Mouse (Mus musculus) T-helper 1 cell (primary cell): Measurements from ENCODE around the gene Sh3bp2.

Experiments
- in situ Hi-C: fragments of 300-600 bp; cut with MboI, MseI; formaldehyde crosslinking; loops from one replicate; pipeline ENCODE4 v1.15.1; 2025; ENCODE audit warnings: high pct_unique_total_duplicates

Gene Sh3bp2

DNA sequence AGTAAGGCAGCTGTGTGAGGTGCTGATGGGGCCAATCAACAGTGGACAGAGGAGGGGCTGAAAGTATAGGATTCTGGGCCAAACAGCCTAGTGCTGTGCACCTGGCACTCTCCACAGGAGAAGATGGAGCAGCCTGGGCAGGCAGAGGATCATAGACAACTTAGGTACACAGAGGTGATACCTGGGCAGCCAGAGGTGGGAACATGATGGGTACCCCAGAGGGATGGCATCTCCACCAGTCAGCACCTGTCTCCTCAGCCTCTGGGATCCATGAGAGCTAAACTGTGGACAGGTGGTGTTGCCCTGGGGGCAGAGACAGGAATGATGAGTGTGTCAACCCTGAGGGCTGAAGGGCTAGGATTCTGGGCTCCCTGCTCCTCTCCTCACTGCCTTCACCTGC is 1.1 kb upstream of the Sh3bp2 start:
- in situ Hi-C loops, result no loop called here

GRCm38 (mm10) chr5:34526477-34526775 is 788 bp downstream of the Sh3bp2 start:
- in situ Hi-C loops, result no loop called here

DNA sequence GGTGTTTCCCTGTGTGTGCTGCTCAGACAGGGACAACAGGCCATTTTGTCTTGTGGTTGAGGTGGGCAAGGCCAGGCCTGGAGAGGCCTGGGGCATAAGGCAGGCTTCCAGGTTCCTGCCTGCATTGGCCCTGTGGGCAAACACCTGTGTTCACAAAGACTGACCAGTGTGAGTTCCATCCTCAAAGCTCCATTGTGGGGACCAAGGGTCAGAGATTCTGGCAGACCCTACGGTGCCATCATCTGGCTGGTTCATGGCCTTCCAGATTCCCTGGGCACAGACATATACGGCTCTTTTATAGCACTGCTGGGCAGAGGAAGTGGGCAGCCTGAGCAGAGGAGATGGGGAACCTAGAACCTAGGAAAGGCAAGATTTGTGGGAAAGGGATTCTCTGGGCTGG is 1.7 kb downstream of the Sh3bp2 start:
- in situ Hi-C loops, result no loop called here

DNA sequence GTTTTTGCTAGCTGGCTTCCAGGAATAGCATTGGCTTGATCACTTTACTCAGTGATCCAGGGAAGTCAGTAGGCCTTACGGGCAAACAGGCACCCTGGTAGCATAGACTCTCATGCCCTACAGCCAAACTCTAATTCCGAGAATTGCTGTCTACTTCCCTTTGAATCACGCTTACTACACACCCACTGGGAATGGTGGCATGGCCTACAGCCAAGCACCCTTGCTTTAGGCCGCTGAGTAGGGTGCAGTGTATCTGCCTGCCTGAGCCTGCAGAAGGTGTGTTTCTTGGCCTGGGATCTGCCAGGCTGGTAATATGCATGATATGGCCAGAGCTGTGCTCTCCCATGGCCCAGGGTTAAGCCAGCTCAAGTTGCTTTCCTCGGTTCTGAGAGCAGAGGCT is 3.1 kb downstream of the Sh3bp2 start:
- in situ Hi-C loops, result no loop called here

- in situ Hi-C loops, result no loop called here
These were observed 4.5 kb downstream of the Sh3bp2 start for GRCm38 (mm10) chr5:34530116-34530515.

DNA sequence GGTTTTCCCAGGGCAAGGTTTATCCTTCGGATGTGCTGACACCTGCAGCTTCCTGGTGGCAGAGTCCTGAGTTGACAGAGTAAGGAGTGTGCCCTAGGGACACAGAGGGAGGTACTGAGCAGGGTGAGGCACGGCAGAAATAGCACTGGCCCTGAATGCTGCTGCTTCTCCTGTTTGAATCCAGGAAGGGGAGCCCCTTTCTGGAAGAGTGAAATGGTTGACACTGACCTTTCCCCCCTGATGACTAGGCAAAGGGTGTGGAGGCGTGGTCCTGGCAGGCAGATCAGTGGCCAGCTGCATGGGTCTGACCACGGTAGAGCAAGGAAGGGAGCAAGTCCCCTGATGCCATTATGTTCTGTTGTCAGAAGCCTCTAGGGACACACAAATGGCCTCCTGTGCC is 5.0 kb downstream of the Sh3bp2 start:
- in situ Hi-C loops, result no loop called here

- in situ Hi-C loops, result no loop called here
These were observed 7.4 kb downstream of the Sh3bp2 start for GRCm38 (mm10) chr5:34533066-34533465.

GRCm38 (mm10) chr5:34533820-34534219 is 8.2 kb downstream of the Sh3bp2 start:
- in situ Hi-C loops, result no loop called here

DNA sequence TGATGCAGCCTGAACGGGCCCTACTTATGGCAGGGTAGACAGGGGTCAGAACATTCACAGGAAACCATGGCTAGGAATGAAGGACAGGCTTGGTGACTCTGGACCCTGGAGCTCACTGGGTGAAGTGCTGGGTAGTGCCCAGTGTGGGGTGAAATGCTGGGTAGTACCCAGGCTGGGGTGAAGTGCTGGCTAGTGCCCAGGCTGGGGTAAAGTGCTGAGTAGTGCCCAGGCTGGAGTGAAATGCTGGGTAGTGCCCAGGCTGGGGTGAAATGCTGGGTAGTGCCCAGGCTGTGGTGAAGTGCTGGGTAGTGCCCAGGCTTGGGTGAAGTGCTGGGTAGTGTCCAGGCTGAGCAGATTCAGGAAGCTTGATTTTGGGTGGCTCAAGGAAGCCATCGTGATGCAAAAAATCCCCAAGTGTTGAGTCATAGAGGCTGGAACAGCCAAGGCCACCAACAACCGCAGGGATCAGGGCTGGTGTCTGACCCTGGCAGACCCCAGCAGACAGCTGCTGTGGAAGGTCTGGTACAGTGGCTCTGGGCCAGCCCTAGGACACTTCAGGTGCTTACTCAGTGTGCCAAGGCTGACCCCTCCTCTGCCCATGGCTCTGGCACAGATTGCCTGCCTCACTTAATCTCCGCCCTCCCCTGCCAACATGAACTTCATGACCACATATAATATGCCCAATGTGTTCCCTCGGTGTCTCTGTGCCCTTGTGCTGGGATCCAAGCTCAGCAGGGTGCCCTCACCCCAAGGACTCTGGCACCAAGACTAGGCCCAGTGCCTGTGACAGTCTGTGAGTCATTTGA is 9.3 kb downstream of the Sh3bp2 start:
- in situ Hi-C loops, result no loop called here

- in situ Hi-C loops, result no loop called here
These were observed 10.2 kb downstream of the Sh3bp2 start for GRCm38 (mm10) chr5:34535831-34536230.

- in situ Hi-C loops, result no loop called here
These were observed 12.4 kb downstream of the Sh3bp2 start for GRCm38 (mm10) chr5:34538079-34538478.

- in situ Hi-C loops, result no loop called here
These were observed 12.9 kb downstream of the Sh3bp2 start for GRCm38 (mm10) chr5:34538527-34538926.

- in situ Hi-C loops, result no loop called here
These were observed 13.5 kb downstream of the Sh3bp2 start for GRCm38 (mm10) chr5:34539121-34539520.

- in situ Hi-C loops, result no loop called here
These were observed 16.5 kb downstream of the Sh3bp2 start for GRCm38 (mm10) chr5:34542166-34542565.

DNA sequence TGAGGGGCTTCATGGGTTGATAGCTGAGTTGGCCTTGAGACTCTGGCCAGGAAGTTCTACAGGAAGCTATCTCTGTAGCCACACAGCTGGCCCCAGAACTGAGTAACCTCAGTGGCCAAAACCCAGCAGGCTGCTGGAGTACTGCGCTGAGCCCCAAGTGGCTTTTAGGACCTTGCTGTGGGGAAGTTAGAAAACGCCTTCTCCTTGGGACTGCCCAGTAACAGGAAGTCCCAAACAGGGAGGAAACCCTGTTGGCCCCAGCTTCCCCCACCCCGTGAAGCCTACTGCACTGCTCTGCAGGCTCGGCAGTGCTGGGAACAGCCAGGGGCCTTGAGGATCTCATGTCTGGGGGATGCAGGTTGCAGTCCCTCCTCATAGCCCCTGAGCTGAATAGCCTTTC is 17.5 kb downstream of the Sh3bp2 start:
- in situ Hi-C loops, result no loop called here

DNA sequence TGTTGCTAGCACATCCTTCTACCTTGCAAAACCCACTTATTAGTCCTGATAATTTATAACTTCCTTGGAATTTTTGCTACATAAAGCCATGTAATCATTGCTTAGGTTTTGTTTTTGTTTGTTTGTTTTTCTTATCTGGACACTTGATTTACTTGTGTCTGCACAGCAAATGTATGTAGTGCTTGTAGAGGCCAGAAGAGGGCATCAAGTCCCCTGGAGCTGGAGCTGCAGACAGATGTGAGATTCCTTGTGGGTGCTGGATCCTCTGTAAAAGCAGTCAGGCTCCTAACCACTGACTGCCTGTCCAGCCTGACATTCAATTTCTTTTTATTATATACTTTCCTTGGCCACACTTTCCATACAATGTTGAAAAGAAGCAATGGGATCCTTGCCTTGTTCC is 21.8 kb downstream of the Sh3bp2 start:
- in situ Hi-C loops, result loop anchor here (5.0 kb wide), 1 partner anchor 90 kb away; the partner anchor contains the start of gene Mfsd10

- in situ Hi-C loops, result loop anchor here (5.0 kb wide), 1 partner anchor 88 kb away; the partner anchor contains the start of gene Mfsd10
These were observed 23.5 kb downstream of the Sh3bp2 start for GRCm38 (mm10) chr5:34549135-34549482.

DNA sequence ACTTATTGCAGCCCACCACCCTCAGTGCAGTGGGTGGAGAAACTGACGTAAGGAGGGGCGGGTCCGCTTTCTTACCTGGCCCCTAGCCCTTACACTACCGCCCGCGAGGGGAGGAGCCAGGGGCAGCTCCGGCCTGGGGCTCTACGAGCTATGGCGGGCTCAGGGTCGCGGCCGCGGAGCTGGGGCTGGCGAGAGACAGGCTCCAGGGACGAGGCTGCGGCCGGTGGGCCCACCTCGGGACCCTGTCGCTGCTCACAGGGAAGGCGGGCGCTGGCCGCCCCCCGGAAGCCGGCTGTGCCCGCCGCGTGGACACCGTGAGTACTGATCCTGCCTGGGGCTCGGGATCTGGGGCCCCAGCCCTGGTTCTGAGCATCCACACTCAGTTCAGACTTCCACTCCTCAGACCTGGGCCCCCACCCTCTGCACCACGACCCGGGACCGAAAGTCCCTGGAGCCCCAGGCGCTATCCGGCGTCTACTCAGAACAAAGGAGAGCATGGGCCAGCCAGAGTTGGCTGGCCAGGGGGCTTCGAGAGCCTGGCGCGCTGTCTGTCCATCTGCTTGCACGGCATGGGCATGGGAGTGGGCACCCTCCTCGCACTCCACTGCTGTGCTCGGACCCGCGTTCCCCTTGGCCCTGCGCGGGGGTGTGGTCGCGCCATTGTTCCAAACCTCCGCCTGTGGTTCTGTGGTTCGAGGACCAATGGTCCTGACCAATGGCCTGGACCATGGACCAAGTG is 24.0 kb downstream of the Sh3bp2 start:
- in situ Hi-C loops, result loop anchor here (5.0 kb wide), 1 partner anchor 88 kb away; the partner anchor contains the start of gene Mfsd10

GRCm38 (mm10) chr5:34550251-34550650 is 24.6 kb downstream of the Sh3bp2 start:
- in situ Hi-C loops, result no loop called here

- in situ Hi-C loops, result no loop called here
These were observed 26.2 kb downstream of the Sh3bp2 start for GRCm38 (mm10) chr5:34551821-34552220.

- in situ Hi-C loops, result no loop called here
These were observed 38.2 kb downstream of the Sh3bp2 start for GRCm38 (mm10) chr5:34563854-34564253.

DNA sequence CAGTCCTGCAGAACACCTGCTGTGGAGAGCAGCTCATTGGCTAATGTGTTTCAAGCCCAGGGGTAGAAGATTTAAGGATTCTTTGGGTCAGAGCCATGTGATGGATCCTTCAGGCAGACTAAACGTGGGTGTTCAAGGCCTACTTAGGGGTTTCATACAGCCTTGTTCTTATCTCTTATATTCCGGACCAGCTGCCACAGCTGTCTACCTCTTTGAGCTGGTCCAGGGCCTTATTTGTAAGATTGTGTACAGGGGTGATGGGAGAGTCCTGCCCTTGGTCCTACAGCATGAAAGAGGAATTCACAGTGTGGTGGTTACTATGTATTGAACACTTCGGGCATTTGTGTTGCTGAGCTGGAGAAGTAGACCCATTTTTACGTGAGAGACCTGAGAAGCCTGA is 38.7 kb downstream of the Sh3bp2 start:
- in situ Hi-C loops, result no loop called here
